Mouse (Mus musculus) cerebral cortex, adult 2 months (tissue): ENCODE measurements around the gene Gm9821.

Experiments
- WGBS: fragments of 180-500 bp; shearing (Covaris S2); methylation state at CpG from one replicate; pipeline ENCODE4 v1.1.7; 2018; 5-methylcytosine and 5-hydroxymethylcytosine counted together

Gene Gm9821

GRCm38 (mm10) chr2:91927826-91928533 is 17.5 kb upstream of the Gm9821 start:
- 40% methylated on average over 34 of the region's 34 CpGs for WGBS

DNA sequence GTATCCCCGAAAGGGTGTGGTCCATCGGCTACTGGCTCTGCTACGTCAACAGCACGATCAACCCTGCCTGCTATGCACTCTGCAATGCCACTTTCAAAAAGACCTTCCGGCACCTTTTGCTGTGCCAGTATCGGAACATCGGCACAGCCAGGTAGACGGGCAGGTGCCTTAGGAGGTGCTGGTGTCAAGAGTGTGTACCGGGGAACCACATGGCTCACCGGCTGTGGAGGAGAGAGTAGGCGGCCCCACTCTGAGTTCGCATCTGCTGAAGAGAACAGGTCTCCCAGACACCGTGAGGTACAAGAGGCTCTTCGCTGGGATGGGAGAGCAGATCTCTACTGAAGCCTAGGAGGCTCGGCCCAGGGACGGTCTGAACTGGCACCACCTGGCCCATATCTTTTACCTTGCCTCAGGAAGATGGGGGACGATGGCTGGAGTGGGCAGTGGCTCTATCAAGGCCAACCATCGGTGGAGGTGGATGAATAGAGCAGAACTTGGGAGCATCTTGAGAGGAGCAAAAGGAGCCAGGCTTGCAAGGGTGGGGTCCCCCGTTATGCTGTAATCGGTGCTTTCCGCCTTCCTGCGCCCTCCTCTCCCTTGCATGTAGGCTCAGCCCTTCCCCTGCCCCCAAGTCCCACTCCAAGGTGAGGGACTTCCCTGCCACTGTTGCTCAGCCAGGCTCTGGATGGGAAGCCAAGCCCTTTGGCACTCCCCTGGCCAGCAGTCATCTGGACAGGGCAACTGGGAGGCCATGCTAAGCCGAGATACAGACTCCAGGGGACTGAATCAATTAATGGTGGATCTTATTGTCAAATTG is 16.8 kb upstream of the Gm9821 start:
- WGBS: 66% methylated on average over 23 of the region's 23 CpGs

GRCm38 (mm10) chr2:91929455-91929854 is 16.0 kb upstream of the Gm9821 start:
- 61% methylated on average over 3 of the region's 3 CpGs for WGBS

DNA sequence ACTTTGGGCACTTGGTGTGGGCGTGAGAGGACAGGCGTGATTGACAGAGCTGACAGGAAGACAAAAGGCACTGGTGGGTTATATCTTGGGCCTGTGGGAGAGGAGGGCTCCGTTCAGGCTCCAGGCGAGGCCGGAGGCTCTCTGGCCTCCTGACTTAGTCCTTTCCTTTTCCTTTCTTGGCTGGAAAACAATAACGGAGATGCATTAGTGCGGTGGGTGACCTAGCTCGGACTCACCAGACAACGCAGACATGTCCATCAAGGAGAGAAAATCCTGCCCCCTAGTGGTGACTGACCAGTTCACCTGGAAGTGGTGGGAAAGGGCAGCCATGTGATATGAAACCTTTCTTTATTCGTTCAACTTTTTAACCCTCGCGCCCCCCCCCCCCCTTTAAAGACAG is 15.6 kb upstream of the Gm9821 start:
- 22% methylated on average over 12 of the region's 12 CpGs for WGBS

DNA sequence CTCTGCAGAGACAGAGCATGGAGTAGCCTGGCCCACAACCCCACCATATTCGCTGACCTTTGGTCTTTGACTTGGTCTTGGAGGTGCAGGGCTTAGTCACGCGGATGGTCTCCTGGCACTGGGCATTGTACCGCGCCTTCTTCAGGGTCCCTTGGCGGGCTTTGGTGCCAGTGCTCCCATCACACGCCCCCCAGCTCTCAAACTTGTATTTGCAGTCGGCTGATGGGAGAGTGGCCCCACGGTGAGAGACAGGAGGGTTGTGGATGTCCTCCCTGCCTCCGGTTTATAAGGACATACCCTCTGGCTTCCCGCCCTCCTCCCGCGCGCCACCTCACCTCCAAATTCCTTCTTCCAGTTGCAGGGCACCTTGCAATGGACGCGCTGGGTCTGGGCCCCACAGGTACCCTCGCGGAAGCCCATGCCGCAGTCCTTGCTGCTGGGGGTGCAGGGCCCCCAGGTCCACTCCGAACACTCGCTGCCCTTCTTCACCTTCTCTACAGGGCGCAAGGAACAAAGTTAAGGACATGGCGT is 14.7 kb upstream of the Gm9821 start:
- 40% methylated on average over 23 of the region's 23 CpGs for WGBS

GRCm38 (mm10) chr2:91931328-91932159 is 14.0 kb upstream of the Gm9821 start:
- WGBS: 22% methylated on average over 49 of the region's 50 CpGs

- 24% methylated on average over 16 of the region's 16 CpGs for WGBS
Observed at GRCm38 (mm10) chr2:91932160-91932711, 13.3 kb upstream of the Gm9821 start, which contains the start of gene Mdk. Gene Mdk (minus strand): TSS chr2:91932297.

GRCm38 (mm10) chr2:91932737-91933350 is 12.7 kb upstream of the Gm9821 start:
- WGBS: 26% methylated on average over 6 of the region's 6 CpGs

GRCm38 (mm10) chr2:91933471-91933870 is 12.0 kb upstream of the Gm9821 start:
- 65% methylated on average over 9 of the region's 9 CpGs for WGBS

- 68% methylated on average over 8 of the region's 8 CpGs for WGBS
Observed at GRCm38 (mm10) chr2:91934016-91934415, 11.5 kb upstream of the Gm9821 start.

- 70% methylated on average over 9 of the region's 9 CpGs for WGBS
Observed at GRCm38 (mm10) chr2:91934826-91935525, 10.5 kb upstream of the Gm9821 start.

- 51% methylated on average over 7 of the region's 7 CpGs for WGBS
Observed at GRCm38 (mm10) chr2:91936154-91936553, 9.3 kb upstream of the Gm9821 start.

GRCm38 (mm10) chr2:91939303-91939935 is 6.1 kb upstream of the Gm9821 start:
- 73% methylated on average over 15 of the region's 15 CpGs for WGBS

GRCm38 (mm10) chr2:91942356-91942755 is 3.1 kb upstream of the Gm9821 start:
- WGBS: 86% methylated on average over 6 of the region's 6 CpGs

DNA sequence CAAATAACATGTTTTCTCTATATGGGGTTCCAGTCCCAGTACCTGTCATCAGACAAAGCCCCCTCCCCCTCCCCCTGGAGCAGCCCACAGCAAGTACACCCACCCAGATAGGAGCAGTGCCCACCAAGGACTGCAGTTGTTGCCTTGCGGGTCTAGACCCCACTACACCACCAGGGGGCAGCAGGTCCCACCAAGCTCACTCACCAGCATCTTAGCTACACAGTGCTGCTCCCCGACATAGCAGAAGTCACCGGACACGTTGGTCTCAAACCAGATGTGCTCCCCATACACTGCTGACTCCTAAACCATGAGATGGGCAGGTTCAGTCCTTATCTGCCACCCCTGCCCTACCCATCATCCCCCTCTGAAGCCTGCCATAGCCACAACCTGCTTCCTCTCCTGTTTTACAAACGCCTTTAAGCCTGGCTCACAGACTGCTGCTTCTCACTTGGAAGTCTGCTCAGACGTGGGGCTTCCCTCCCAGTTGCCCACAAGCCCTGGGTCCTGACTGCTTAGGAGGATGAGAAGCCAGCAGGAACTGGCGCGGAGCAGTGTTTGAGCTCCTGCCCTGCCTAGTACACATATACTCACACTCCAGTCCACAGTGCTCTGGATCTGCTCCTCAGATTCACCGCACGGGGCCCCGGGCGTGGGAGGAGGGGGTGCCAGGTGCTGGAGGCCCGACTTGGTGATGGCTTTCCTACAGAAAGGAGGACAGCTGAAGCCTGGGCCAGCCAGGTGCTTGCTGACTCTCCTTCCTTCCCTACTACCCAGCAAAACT is 1.1 kb upstream of the Gm9821 start:
- WGBS: 29% methylated on average over 13 of the region's 13 CpGs

DNA sequence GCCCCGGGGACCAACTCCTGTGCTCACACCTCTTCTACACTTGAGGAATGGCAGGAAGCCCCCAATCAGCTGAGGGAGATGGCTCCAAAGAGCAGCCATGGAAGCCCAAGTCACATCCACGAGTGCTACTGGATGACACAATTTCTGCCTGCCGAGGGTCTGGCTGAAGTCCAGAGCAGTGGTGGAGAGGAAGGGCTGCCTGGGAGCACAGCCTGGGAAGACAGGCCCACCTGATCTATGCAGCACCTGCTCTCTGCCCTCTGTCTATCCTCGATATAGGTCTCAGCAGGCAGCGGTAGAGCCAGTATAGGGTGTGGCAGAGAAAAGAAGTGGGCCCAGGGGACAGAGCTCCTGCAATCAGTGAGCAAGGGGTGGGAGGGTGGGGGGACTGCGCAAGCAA is 1.3 kb downstream of the Gm9821 start:
- WGBS: 31% methylated on average over 6 of the region's 6 CpGs

DNA sequence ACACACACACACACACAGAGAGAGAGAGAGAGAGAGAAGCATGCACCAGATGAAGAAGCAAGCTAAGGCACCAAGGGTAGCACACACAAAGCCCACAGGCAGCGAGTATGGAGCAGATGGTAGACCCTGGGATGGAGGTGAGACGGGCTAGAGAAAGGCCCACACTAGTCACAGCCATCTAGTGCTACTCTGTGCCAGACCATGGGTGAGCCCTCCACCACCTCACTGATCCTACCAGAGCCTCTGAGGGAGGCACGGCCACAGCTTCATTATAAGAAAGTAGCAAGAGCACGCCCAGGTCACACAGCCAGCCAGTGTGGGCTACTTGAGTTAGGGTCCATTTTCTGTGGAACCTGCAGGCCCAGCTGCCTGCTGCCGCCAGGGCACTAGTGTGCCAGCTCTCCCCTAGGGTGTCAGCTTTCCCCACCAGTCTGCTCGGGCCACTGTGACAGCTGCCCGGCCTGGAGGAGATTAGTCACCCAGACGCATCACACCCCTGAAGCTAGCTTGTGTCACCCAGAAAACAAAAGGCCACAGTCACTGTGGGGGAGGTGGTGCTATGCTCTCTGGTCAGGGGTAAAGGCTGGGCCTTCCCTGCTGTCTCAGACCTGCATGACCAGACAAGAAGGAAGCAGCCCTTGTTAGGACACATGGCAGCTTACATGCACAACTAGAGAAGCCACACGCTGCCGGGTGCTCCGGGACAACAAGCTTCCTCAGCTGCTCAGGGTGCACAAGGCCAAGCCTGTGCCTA is 2.1 kb downstream of the Gm9821 start:
- WGBS: 35% methylated on average over 11 of the region's 11 CpGs

GRCm38 (mm10) chr2:91948151-91948509 is 2.6 kb downstream of the Gm9821 start:
- 67% methylated on average over 6 of the region's 6 CpGs for WGBS
